Mouse (Mus musculus) megakaryocyte-erythroid progenitor cell, adult 5-6 weeks (primary cell): ENCODE results near the gene Sorcs2. TPM values are rescaled to one million over a fixed set of nuclear protein-coding genes. Genes with fewer than 3 reads are reported as not detected.

ENCODE experiments used
- ATAC-seq: replicated peaks from 2 replicates; pipeline ENCODE4 v1.8.0; 2016; ENCODE audit warnings: mild to moderate bottlenecking, inconsistent platforms; ENCODE audit not compliant: severe bottlenecking, poor library complexity, low FRiP score, low TSS enrichment
- total RNA-seq, 2 experiments: library from RNA; stranded (forward) in 1 of 2; stranded (reverse) in 1 of 2; fragments of 200-1000, 215-1000 nt in 1 of 2; fragments of >200 nt in 1 of 2; fragmentation: Nextera tagmentation in 1 of 2; gene quantifications; 2 replicates each; pipeline ENCODE4 v1.2.3; 2014 to 2017

Gene Sorcs2
- total RNA-seq (2014; fragmentation: Nextera tagmentation) (0.30 TPM in 1 of 2 replicates, not detected in the other), total RNA-seq (2017) (not detected in 2 replicates)

DNA sequence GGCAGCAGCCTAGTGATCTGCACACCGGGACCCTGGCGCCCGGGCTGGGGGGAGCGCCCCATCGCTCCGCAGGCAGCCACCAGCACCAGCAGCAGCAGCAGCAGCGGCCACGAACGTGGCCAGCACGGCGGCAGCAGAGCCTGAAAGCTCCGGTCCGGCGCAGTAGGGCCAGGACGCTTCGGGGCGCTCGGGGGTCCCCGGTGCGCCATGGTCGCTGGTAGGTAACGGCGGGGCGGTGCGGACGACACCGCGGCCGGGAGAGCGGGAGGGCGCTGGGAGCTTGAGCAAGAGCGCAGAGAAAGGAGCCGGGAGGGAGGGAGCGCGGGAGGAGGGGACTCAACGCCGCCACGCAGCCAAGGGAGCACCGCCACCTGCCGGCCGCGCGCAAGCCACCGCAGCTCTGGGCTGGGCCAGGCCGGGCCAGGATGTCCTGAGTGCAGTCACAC, at the start of gene Sorcs2:
Gene Sorcs2 (minus strand): TSS at position 303 of the 446 bp plus-strand sequence.
- peak; percentile 84 for ATAC-seq

DNA sequence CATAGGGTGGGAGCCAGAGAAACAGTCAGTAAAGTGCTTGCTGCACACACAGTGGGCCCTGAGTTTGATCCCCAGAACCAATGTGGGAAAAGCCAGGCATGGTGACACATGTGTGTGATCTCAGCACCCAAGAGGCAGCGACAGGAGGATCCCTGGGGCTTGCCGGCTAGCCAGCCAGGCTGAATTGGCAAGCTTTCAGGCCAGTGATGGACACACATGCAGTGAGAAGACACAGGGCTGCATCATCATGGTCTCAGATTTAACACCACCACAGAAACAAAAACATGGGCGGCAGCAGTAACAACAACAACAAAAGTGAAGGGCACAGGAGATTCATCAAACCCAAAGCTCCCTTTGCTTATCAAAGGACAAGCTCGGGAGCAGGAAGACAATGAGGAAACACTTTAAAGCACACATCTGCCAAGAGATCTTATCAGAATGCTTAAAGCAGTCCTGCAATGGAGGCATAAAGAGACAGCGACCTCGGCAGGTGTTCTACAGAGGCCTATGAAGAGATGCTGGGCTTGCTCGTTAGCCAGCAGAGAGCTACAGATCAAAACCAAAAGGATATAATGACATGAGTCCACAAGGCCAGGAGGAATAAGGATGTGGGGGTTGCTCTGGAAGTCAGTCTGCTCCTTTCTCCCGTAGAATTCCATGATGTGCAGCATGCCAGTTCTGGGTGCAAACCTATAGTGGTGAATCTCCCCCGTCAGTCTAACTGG, 48.4 kb upstream of the Sorcs2 start:
- no peak for ATAC-seq

DNA sequence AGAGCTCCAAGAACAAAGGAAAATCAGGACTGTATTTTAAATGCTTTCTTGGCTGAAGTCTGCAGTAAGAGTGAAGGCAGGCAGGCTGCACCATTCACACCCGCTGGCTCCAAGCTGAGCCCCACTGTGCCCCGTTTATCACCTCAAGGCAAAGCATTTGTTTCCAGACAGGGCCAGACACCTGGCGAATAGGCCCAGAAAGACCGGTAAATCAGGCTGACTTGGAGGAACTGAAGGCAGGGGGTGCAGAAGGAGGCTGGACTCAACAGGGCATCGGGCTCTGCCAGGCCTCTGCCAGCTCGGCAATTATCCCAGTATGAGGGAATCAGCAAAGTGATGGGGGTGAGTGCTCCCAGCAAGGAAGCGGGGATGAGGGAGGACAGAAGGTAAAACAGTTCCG, 47.1 kb upstream of the Sorcs2 start:
- no peak for ATAC-seq

DNA sequence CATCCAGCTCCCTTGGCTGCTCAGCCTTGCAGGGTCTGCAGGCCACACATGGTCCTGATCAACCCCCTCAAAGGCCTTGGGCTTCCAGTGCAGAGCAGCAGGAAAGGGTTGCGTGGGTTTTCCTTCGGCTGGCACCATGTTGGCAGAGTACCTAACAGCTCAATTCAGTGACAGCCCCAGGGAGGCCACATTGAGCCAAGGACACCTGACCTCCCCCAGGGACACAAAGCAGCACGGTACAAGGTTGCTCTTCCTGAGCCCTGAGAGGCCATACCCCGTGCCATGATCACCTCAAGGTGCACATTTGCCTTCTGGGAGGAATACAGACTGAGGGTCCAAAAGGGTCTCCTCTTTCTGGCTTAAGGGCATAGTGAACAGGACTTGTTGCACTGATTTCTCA, 46.7 kb upstream of the Sorcs2 start:
- no peak for ATAC-seq

DNA sequence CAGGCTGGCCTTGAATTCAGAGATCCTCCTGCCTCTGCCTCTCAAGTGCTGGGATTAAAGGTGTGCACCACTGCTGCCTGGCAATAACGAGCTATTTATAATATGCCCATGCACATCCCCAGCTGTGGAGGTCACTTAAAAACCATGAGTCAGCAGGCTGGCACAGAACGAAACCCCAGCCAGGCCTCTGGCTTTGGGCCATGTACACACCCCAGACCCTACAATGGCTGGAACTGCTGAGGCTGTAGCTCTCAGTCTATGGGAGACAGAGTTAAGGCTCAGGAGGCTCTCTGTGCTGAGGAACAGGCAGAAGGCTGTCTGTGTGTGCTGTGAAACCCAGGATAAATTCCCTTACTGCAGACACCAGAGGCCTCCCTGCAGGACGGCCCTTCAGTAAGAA, 42.8 kb upstream of the Sorcs2 start:
- no peak for ATAC-seq

DNA sequence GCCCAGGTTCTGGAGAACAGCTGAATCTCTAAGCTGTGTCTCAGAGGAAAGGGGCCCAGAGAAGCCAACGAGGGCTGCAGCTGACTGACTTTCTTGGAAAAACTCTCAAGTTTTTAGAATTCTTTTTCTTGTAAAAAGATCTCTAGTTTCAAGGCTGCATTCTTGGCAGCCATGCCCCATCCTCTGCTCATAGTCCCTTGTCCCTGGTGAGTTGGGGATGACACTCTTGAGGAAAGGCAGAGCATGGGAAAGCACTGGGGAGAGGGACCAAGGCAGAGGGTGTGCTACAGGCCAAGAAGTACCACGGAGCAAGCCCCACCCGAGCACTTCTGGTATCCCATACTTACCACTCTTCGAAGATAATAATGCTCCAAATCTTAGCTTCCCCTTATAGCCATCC, 38.9 kb upstream of the Sorcs2 start:
- no peak for ATAC-seq

DNA sequence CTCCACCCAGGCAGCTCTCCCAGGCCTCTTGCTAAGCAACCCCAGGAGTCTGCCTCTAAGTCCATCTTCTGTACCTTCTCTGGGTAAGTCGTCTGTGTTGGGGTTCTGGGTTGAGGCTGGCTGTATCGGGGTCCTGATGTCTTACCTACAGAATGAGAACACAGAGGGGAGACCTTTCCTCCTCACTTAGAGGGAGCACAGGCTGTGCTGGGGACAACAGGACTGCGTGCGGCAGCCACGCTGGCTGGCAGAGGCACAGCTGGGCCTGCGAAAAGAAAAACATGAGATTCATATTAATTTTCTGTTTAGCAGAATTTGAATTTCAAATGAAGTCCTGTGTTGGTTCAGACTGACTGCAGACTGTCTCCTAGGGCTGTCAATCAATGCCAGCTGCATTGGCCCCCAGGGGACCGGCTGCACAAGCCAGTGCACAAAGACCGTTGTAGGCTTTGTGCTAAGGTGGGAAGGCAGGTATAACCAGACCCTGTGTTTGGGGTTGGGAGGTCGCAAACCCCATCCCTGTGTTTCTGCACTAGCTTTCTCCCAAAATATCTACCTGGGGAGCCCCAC, 36.5 kb upstream of the Sorcs2 start:
- no peak for ATAC-seq

DNA sequence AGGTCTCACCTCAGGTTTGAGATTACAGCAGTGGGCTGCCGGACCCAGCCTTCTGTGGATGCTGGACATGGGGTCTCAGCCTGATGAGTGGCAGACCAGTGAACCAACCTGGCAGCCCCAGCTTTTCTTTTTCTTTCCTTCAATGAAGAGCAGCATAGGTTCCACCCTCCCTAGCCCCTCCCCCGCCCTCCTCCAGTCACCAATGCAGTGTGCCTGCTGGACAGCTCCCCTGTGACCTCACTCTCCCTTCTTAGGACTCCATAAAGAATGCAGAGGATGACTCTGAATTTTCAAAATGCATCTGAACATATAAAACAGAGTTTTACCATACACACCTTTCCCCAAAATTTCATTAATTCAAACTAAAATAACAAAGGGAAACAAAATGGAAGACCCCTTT, 33.8 kb upstream of the Sorcs2 start:
- ATAC-seq: no peak

DNA sequence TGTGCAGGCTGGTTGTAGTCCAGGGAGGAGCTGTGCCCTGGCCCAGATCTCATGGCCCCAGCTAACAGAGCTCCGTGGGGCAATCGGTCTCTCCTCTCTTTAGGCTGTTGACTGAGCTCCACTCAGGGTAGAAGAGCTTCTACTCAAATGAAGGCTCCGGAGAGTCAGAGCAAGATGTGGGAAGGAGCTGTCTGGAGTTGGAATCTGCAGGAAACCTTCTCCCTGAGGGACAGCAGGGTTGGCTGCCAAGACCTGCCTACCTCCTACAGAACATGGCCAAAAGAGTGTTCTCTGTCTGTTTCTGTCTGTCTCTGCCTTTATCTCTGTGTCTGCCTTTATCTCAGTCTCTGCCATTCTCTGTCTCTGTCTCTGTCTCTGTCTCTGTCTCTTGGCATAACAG, 31.6 kb upstream of the Sorcs2 start:
- no peak for ATAC-seq

DNA sequence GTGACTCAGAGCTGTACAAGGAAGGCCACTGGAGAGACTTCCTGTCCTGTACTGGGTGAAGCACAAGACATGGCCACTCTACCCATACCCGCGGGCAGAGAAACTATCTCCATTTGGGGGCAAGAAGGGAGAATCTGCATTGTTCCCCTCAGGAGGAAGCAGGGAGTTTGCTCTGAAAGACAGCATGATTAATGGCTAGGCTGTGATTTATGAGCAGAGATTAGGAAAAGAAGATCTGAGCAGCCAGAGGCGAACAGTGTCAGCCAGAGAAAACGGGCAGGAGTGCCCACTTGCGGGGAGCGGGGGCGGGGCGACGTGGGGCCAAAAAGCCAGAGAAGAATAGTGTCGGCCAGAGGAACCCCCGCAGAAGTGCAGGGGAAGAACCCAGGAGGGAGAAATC, 29.9 kb upstream of the Sorcs2 start:
- no peak for ATAC-seq

DNA sequence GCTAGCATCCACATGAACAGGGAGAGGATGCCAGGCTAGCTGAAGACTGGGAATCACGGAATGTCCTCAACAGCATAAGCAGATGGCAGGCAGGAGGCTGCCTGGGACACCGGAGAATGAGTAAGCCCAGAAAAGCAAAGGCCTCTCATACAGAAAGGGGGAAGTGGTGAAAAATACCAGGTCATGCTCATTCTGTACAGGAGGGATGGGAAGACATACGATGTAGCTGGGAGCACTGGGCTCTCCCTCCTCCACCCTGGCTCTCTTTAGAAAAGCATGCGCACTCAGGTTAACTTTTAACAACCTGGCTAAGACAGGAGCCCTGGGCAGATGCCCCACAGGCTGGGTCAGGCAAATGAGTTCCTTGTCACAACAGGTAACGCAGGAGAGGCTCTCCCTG, 28.5 kb upstream of the Sorcs2 start:
- no peak for ATAC-seq

DNA sequence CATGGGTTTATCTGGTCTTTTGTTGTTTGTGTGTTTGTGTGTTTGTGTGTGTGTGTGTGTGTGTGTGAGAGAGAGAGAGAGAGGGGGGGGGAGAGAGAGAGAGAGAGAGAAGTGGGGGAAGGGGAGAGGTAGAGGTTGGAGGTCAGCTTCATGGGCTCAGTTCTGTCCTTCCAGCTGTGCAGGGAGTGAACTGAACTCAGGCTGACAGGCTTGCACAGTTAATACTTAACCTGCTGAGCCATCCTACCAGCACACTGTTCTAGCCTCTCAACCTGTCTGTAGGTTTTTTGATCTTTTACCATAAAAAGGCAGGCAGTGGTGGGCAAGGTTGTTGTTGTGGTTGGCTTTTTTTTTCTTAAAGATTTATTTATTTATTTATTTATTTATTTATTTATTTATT, 26.7 kb upstream of the Sorcs2 start:
- ATAC-seq: no peak

DNA sequence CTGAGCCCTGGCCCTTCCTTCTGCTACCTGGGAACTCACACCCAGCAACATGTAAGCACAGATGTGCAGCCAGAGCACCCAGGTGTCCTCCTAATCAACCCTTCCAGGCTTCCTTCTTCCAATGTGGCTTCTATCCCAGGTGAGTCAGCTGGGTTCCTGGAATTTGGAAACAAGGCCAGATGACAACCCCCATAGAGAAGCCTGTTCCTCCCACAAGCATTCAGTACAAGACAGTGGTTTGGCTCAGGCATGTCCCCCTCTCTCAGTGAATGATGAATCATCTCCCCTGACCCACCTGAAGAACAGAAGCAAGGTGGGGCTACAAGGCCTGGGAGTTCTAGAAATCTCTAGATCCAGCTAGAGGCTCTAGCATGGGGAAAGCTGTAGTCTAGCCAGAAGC, 24.8 kb upstream of the Sorcs2 start:
- ATAC-seq: no peak

DNA sequence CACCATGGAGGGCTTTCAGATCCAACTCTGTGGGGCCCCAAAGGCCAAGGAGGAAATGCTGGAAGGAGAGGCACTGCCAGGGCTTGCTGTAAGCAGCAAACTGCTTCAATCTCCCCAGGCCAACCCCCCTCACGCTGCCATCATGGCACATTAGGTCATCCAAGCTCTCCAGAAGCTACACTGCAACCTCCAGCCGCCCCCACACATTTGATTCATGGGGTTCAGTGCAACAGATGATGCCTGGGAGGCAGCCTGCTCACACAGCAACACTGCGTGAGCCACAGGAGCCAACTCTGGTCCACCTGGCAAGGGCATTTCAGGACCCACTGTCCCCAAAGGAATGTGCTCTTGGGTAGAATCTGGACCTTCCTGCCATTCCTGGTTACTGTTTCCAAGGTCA, 21.9 kb upstream of the Sorcs2 start:
- no peak for ATAC-seq

DNA sequence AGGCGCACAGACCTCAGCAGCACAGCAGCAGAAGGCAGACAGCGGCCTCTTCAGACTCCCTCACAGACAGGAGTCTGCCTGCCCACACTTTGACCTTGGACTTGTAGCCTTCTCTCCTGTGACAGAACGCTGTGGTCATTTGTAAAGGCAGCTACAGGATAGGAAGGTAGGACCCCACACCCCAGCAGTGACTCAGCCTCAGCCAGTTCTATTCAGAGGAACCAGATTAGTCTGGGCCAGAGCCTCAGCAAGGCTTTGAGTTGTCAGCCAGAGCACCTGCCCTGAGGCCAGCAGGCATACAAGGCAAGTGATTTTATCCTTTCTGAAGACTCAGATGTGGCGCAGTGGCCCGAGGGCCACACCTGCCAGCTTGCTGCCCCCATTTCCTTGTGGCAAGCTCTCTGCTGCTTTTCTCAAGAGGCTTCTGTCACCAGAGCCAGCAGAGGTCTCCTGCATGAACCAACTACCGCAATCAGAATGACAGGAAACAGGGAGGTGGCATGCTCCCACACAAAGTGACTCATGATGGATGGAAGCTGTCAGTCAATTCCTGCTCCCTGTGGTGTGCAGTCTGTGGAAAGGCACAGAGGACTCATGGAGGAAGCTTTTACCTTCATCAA, 16.9 kb upstream of the Sorcs2 start:
- no peak for ATAC-seq

DNA sequence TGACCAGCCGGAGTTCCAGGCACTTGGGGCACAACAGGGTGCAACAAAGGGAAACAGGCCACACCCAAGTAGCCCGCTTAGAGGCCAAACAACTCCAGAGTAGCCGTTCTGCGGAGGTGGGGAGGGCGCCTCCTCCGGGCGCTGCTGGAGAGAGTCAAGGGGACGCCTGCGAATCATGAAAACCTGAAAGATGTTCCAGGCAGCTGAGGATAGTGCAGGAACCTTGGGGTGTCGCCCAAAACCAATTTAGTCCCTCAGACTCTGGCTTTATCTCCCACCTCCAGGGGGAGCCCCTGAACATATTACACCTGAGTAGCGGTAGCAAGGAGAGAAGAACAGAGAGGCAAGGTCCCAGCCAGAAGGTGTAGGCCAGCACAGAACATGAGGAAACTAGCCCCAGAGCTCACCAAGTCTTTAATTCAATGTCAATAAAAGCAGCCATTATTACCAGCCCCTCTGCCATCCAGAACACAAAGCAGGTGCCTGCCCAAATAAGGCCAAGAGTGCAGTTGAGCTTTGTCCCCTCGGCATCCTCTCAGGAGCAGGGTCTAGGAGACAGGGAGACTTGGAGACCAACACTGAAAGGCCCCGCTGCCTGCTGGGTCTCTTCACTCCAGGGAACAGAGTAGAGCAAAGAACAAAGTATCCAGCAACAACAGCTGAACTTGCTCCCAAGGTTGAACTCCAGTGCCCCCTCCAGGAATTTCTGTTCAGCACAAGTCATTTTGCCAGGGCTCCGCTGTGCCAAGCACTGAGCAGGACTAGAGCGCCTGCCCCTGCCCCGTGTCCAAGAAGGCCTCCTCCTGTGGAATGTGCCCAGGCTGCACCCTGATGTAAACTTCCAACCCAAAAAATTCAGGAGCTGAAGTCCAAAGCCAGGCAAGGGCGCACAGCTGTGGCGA, 775 bp upstream of the Sorcs2 start:
- peak; percentile 35; the same call in 1 of the 2 replicates for ATAC-seq

DNA sequence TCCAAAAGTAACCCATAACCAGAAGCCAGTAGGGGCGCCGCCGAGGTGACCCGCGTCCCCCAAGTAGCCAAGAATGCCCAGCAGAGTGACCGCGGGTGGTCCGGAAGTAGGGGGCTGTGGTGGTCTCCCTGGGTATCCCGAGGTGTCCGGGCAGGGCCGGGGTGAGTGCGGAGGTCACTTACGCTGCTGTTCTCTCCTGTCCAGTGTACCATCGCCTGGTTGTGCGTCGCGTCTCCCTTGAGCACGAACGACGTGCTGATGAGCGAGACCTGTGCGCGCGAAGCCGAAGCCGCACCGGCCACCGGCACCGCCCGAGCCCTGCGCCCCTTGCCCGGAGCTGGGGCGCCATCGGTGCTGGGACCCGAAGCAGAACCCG, 567 bp downstream of the Sorcs2 start:
- no peak for ATAC-seq

DNA sequence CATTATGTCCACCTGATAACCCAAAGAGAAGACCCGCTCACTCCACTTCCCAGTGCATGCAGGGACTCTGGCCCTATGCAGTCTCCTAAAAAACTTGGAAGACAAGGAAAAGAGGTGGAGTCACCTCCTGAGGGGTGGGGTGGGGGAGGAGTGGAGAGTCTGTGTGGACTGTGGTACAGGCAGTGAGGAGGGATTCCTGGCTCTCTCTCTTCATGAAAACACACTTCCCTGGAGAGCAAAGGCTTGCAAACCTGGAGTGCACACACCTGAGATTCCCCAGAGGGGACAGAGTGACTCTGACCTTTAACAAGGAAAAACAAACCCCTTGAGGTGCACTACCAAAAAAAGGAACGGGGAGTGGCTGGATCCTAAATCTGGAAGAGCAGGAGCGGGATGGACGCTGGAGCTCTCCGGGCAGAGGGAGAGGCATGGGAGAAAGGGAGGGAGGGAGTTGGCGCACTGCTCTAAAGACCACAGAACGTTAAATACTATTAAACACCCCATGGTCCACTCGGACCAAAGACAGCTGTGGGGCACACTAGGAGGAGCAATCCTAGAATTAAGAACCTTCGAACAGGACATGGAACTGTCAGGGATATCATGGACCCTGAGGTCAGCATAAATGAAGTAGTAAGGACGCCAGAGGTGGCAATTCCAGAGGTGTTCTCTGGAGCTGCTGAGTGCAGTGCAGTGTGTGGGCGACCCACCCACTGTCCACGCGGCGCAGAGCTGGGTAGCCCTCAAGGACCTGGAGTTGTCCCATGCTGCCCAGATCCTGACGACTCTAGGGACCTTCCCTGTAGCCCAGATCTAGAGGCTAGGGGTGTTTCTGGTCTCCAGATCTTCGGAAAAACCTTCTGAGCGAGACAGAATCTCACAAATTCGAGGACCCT, 1.2 kb downstream of the Sorcs2 start:
- no peak for ATAC-seq

DNA sequence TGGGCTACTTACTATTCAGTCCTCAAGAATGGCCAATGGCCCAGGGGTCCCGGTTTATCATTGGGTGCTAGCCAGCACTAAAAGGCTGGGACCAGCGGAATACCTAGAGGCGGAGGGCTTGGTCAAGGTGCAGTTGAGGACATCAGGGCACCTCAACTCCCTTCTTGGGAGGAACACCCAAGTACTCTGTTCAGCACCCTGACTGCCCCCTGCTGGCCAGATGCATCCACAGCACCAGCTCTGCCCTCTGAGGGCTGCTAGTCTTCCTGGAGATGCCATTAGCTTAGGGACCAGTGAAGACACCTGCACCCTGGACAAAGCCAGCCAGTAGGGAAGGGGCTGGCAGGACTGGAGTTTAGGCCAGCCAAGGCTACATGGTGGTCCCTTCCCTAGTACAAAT, 1.9 kb downstream of the Sorcs2 start:
- peak; percentile 54 for ATAC-seq
